Mouse (Mus musculus): ENCODE results near the gene Mybpc2. TPM values are rescaled to one million over a fixed set of nuclear protein-coding genes. Genes with fewer than 3 reads are reported as not detected.

The Mybpc2 gene
- polyA plus RNA-seq, 1 experiment: not detected

DNA sequence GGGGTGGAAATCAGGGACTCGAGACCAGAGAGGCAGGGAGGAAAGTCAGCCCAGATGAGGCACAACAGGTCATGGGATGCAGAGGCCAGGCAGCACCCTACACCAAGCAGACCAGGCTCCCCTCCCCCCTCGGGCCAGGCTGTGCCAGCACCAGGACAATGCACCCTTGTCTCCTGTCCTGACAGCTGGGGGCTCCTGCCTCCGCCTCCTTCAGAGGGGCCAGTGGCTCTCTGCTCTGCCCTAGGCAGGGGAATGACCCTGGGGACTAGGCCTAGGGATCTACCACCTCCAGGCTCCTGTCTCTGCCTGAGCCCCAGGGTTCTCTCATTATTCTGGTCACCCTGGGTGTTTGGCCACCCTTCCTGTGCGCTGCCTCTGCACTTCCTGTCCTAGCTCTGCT lies 50.0 kb downstream of the Mybpc2 start:
- Histone ChIP-seq H3K4me3 (ENCODE audit: insufficient read depth, low read length) (no peak overlapping the region), H3K4me1 (ENCODE audit: control insufficient read depth, insufficient read depth, low read length) (peaks cover 17% of the 10 kb centered on the region), H3K27ac (ENCODE audit: insufficient read depth, low read depth, low read length) (no peak overlapping the region)
- TF ChIP-seq CTCF (IDR thresholded peaks at IDR 0.05; ENCODE audit: low read depth, low read length): no peak
- no peak for TF ChIP-seq POLR2A (IDR thresholded peaks at IDR 0.05; ENCODE audit: borderline replicate concordance, low read depth, low read length)

- Histone ChIP-seq H3K27ac (ENCODE audit: insufficient read depth, low read depth, low read length) (no peak overlapping the region), H3K4me3 (ENCODE audit: insufficient read depth, low read length) (no peak overlapping the region), H3K4me1 (ENCODE audit: control insufficient read depth, insufficient read depth, low read length) (peaks cover 22% of the 10 kb centered on the region)
- no peak for TF ChIP-seq POLR2A (IDR thresholded peaks at IDR 0.05; ENCODE audit: borderline replicate concordance, low read depth, low read length)
- no peak for TF ChIP-seq CTCF (IDR thresholded peaks at IDR 0.05; ENCODE audit: low read depth, low read length)
Observed at GRCm38 (mm10) chr7:44472961-44473646, 51.4 kb downstream of the Mybpc2 start.

GRCm38 (mm10) chr7:44472558-44472885 lies 51.9 kb downstream of the Mybpc2 start:
- H3K27ac ChIP-seq (ENCODE audit: insufficient read depth, low read depth, low read length): no peak overlapping the region
- peaks cover 22% of the 10 kb centered on the region for H3K4me1 ChIP-seq (ENCODE audit: control insufficient read depth, insufficient read depth, low read length)
- TF ChIP-seq POLR2A (IDR thresholded peaks at IDR 0.05; ENCODE audit: borderline replicate concordance, low read depth, low read length): no peak
- H3K4me3 ChIP-seq (ENCODE audit: insufficient read depth, low read length): no peak overlapping the region

GRCm38 (mm10) chr7:44471880-44472557 lies 52.4 kb downstream of the Mybpc2 start:
- Histone ChIP-seq H3K4me3 (ENCODE audit: insufficient read depth, low read length) (no peak overlapping the region), H3K4me1 (ENCODE audit: control insufficient read depth, insufficient read depth, low read length) (peaks cover 22% of the 10 kb centered on the region), H3K27ac (ENCODE audit: insufficient read depth, low read depth, low read length) (no peak overlapping the region)
- no peak for TF ChIP-seq POLR2A (IDR thresholded peaks at IDR 0.05; ENCODE audit: borderline replicate concordance, low read depth, low read length)
- TF ChIP-seq CTCF (IDR thresholded peaks at IDR 0.05; ENCODE audit: low read depth, low read length): no peak

DNA sequence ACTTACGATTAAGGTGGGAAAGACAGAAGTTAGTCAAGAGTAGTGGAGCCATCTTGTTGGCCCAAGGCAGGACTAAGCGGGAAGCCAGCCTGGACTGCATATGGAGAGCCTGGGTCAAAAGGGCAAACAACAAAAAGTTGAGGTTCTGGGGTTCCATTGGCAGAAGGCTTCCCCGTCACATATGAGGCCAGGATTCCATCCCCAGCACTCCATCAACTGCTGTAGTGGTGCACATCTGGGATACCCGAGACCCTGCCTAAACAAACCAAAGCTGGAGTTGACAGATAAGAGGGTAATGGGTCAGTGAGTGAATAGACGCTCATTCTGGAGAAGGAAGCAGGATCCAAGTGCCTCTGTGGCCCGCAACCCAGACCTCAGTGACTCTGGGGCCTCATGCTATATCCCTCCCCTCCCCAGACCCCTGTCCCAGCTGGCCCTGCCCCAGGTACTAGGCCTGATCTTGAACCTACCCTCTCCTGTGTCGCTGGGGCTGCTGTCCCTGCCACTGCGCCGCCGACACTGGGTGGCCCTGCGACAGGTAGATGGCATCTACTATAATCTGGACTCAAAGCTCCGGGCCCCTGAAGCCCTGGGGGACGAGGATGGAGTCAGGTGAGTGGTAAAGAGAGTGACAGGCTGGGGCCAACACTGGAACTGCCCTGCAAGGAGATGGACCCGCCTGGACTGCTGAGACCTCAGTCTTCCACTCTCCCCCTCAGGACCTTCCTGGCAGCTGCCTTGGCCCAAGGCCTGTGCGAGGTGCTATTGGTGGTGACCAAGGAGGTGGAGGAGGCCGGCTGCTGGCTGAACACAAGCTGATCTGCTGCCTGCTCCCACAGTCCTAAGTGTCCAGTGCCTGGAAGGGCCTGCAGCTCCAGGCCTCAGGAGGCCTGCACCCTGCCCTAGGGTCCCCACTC lies 53.5 kb downstream of the Mybpc2 start:
- Histone ChIP-seq H3K4me3 (ENCODE audit: insufficient read depth, low read length) (no peak overlapping the region), H3K4me1 (ENCODE audit: control insufficient read depth, insufficient read depth, low read length) (peaks cover 21% of the 10 kb centered on the region), H3K27ac (ENCODE audit: insufficient read depth, low read depth, low read length) (no peak overlapping the region)
- no peak for TF ChIP-seq CTCF (IDR thresholded peaks at IDR 0.05; ENCODE audit: low read depth, low read length)
- no peak for TF ChIP-seq POLR2A (IDR thresholded peaks at IDR 0.05; ENCODE audit: borderline replicate concordance, low read depth, low read length)

DNA sequence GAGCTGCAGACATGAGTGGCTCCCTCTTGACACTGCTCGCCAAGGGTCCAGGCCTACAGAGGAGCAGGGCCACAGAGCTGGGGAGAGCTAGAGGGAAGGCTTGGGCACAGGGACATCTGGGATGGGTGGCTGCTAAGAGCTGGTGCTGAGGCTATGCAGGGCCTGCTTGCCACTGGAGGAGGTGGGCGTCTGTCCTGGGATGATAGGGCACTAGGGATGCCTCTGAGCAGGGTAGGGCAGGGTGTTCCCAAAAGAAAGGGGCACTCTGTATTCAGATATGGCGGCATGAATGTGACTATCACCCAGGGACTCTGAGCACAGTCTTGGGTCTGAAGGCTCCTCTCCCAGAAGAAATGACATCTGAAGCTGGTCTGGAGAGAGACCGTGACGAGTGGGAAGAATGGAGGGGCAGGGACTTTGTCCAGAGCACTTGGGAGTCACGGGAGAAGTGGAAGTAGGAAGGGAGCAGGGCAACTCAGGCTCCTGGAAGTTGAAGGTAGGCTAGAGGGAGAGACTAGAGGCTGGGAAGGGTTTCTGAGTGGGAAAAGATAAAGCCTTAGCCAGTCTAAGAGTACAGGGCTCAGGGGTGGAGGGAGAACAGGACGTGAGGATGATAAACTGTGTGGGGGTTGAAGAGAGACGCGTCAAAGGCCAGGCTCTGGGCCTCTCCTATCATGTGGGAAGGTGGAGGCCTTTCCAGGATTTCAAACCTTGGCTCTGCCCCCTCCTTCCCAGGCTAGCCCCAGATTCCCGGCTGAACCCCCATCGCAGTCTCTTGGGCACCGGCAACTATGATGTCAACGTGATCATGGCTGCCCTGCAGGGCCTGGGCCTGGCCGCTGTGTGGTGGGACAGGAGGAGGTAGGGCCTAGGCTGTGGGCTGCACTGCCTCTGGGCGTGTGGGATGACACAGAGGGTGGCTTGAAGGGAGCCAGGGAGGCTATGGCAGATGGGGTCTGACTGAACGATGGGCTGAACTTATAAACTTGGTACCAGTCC lies 54.5 kb downstream of the Mybpc2 start:
- TF ChIP-seq CTCF (IDR thresholded peaks at IDR 0.05; ENCODE audit: low read depth, low read length): no peak
- TF ChIP-seq POLR2A (IDR thresholded peaks at IDR 0.05; ENCODE audit: borderline replicate concordance, low read depth, low read length): no peak
- Histone ChIP-seq H3K4me1 (ENCODE audit: control insufficient read depth, insufficient read depth, low read length) (peaks cover 11% of the 10 kb centered on the region), H3K27ac (ENCODE audit: insufficient read depth, low read depth, low read length) (no peak overlapping the region), H3K4me3 (ENCODE audit: insufficient read depth, low read length) (no peak overlapping the region)

DNA sequence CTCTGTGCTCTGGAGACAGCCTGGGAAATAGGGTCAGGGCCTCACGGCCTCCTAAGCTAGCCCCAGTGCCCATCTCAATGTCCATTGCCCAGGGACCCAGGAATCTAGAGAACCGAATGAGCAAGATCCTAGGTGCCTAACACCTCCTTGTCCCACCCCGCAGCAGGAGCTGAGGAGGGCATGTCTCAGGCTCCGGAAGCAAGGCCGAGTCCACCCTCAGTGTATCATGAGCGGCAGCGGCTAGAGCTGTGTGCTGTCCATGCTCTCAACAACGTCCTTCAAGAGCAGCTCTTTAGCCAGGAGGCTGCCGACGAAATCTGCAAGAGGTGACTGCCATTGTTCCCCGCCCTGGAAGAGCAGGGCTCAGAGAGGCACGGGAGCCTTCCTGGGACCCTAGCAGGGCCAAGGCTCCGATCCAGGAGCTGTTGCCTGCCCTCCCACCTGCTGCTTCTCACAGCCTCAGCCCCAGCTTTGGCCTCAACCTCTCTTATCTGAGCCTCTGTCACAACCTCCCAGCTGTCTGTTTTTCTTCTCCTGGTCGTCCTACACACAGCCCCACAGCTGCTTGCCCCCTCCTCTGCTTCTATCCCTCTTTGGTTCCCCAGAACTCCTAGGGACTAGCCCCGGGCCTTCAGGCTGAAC lies 55.7 kb downstream of the Mybpc2 start:
- Histone ChIP-seq H3K27ac (ENCODE audit: insufficient read depth, low read depth, low read length) (no peak overlapping the region), H3K4me1 (ENCODE audit: control insufficient read depth, insufficient read depth, low read length) (peaks cover 5% of the 10 kb centered on the region), H3K4me3 (ENCODE audit: insufficient read depth, low read length) (peak overlapping the region; percentile 72)
- TF ChIP-seq CTCF (IDR thresholded peaks at IDR 0.05; ENCODE audit: low read depth, low read length): no peak
- TF ChIP-seq POLR2A (IDR thresholded peaks at IDR 0.05; ENCODE audit: borderline replicate concordance, low read depth, low read length): no peak

DNA sequence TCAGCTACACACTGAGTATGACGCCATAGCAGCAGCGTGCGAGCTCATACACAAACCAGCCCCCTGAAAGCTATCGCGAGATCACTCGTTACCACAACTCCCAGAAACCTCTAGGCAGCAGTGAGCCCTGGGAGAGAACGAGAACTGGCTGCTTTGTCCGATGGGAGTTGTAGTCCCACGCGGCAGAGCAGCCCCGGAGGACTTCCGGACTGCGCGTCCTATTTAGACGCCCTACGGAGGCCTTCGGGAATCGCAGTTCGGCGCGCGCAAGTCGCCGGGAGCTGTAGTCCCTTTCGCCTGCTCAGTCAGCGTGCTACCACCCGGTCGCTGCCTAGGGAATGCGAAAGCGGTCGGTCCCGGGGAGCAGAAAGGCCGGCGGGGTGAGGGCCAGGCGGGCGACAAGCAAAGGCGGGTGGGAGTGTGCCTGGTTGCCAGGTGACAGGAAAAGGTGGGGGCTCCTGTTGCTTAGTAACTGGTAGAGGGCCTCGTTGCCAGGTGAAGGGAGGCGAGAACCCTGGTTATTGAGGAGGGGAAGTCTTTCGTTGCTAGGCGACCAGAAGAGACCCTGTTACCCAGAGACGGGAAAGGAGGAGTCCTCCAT lies 56.5 kb downstream of the Mybpc2 start, which contains the start of gene Josd2:
Gene Josd2 (plus strand): TSS at position 170 of the 601 bp plus-strand sequence.
- H3K27ac ChIP-seq (ENCODE audit: insufficient read depth, low read depth, low read length): 0 out of 2 replicates have a peak within 1 kb of the TSS, but pooled peaks have one; percentile 5
- H3K4me3 ChIP-seq (ENCODE audit: insufficient read depth, low read length): peak within 1 kb of the TSS; percentile 72
- no peak for TF ChIP-seq CTCF (IDR thresholded peaks at IDR 0.05; ENCODE audit: low read depth, low read length)
- TF ChIP-seq POLR2A (IDR thresholded peaks at IDR 0.05; ENCODE audit: borderline replicate concordance, low read depth, low read length): no peak
- peaks cover 5% of the 10 kb centered on the region for H3K4me1 ChIP-seq (ENCODE audit: control insufficient read depth, insufficient read depth, low read length)
